Mouse (Mus musculus) heart, adult 18-20 months (tissue): ENCODE measurements around the gene Hs6st2. TPM values are rescaled to one million over a fixed set of nuclear protein-coding genes. Genes with fewer than 3 reads are reported as not detected.

ENCODE experiments used
- DNase-seq, 2 experiments: peaks; one replicate each; pipeline ENCODE4 v3.0.0; 2021 to 2022; ENCODE audit warnings: mixed read lengths in 1 of 2
- total RNA-seq, 2 experiments: library from RNA; stranded (reverse); gene quantifications; 2 replicates each; pipeline ENCODE4 v1.2.3; 2021

Gene Hs6st2
- total RNA-seq, 2 experiments from 2014 or later, result 0.27 to 0.54 TPM

- no peak for DNase-seq
These were observed 96.2 kb downstream of the Hs6st2 start for GRCm38 (mm10) chrX:51585444-51585843.

DNA sequence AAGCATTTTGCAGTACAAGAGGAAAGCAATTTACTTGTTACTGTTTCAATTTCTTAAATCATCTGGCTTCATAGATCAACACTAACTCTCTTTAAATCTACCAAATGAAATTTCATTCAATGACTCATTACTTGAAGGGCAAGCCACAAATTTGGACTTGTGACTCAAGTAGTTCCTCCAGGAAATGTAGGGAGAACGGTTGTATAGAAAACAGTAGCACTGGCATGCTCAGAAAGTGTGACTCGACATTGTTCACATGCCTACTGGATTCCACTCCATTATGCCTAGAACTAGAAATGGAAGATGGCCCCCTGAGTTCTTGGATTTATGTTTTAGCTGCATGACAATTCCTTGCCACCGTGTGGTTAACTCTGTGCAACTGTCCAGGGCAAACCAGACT is 100.0 kb downstream of the Hs6st2 start:
- no peak for DNase-seq

- DNase-seq, result no peak
These were observed 119.8 kb downstream of the Hs6st2 start for GRCm38 (mm10) chrX:51561880-51562279.

GRCm38 (mm10) chrX:51539626-51540025 is 142.0 kb downstream of the Hs6st2 start:
- DNase-seq, result no peak

- peak in 1 of 2 experiments; percentile 16 for DNase-seq
These were observed 144.6 kb downstream of the Hs6st2 start for GRCm38 (mm10) chrX:51537082-51537481.

DNA sequence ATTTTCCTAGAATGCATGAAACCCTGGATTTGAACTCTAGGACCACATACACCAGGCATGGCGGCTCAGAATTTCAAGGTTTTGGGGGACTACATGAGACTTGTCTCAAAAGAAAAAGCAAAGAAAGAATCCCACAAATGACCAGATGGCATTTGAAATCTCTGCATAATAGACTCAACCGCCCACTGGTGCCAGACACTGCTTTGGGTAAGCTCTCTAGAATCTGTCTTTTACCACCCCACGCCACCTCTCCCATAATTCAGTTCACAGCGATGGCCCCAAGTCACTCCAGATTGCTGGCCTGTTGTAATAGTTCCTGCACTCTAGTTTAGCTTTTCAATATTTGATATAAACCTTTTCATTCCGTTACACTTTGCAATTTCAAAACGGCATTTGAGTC is 146.4 kb downstream of the Hs6st2 start:
- DNase-seq, result no peak

DNA sequence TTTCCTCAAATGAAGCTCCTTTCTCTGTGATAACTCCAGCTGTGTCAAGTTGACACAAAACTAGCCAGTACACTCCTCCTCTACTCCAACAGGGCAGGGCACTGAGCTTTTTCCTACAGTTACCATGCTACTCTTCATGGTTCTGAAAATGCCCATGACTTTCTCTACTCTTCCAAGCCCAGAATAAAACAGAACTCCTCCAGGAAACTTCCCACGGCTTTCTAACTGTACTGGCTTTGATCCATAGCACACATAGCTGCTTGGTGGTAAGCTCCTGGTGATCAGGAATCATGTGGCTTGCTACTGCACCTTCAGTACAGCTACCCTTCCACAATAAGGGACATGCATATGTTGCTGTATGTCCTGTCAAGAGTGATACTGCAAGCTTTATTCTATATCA is 150.5 kb downstream of the Hs6st2 start:
- DNase-seq, result no peak

- DNase-seq, result no peak
These were observed 153.1 kb downstream of the Hs6st2 start for GRCm38 (mm10) chrX:51528601-51529000.

GRCm38 (mm10) chrX:51514831-51515230 is 166.8 kb downstream of the Hs6st2 start:
- peak; percentile 3 to 11 for DNase-seq

GRCm38 (mm10) chrX:51506526-51506925 is 175.1 kb downstream of the Hs6st2 start:
- DNase-seq, result peak in 1 of 2 experiments; percentile 0

DNA sequence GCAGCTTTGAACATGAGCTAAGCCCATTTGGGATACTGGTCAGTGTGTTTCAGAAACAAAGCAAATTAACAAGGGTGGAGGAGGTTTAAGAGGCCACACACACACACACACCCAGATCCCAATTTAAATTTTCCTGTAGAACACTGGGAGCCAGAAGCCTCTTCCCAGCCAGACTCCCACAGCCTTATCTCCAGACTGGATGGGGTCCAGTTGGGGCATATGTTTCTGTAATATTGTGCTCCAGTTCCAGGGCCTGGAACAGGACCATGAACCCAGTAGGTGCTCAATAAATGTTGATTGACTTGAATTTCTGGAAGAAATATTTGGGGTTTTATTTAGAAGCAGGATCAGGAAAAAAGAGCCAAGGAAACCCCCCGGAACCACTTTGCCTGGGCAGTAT is 176.0 kb downstream of the Hs6st2 start:
- peak; percentile 7 to 11 for DNase-seq

GRCm38 (mm10) chrX:51503781-51504471 is 177.7 kb downstream of the Hs6st2 start:
- no peak for DNase-seq

DNA sequence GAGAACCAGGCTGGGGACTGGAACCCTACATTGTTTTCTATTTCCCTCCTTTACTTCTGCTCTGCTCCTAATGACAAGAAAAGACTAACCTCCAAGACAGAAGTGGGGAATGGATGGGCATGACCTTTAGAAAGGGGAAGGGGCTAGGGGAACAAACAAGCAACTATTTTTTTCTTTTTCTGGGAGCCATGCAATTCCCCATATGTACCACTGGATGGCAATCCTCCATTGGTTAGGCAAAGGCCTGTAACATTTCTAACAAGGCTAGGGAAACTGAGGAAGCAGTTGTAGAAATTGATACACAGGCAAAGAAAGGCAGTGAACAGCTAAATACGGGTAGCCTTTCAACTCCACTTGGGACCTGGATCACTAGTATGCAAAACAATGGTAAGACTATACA is 183.8 kb downstream of the Hs6st2 start:
- DNase-seq, result no peak

GRCm38 (mm10) chrX:51488374-51488773 is 193.3 kb downstream of the Hs6st2 start:
- no peak for DNase-seq

GRCm38 (mm10) chrX:51469411-51469810 is 212.2 kb downstream of the Hs6st2 start:
- DNase-seq, result no peak

DNA sequence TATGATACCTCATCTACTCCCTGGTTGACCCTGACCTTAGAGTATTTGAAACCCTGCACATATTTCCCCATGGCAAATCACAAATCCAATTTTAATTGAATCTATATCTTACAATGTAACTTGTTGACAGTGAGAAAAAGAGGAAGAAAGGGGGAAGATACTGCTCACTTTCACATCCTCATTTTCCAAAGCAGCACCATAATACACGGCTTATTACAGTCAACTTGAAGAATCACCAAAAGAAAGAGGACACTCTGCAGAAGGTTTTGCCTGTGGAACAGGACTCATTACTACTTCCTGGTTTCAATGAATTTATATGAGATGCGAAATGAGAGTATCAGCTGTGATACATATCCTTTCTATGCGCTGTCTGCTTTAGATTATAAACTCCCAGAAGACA is 220.2 kb downstream of the Hs6st2 start:
- DNase-seq, result peak in 1 of 2 experiments; percentile 3

GRCm38 (mm10) chrX:51443366-51443765 is 238.3 kb downstream of the Hs6st2 start:
- DNase-seq, result no peak

GRCm38 (mm10) chrX:51431706-51432105 is 249.9 kb downstream of the Hs6st2 start:
- no peak for DNase-seq

GRCm38 (mm10) chrX:51425031-51425430 is 256.6 kb downstream of the Hs6st2 start:
- no peak for DNase-seq

- no peak for DNase-seq
These were observed 271.4 kb downstream of the Hs6st2 start for GRCm38 (mm10) chrX:51410289-51410688.

DNA sequence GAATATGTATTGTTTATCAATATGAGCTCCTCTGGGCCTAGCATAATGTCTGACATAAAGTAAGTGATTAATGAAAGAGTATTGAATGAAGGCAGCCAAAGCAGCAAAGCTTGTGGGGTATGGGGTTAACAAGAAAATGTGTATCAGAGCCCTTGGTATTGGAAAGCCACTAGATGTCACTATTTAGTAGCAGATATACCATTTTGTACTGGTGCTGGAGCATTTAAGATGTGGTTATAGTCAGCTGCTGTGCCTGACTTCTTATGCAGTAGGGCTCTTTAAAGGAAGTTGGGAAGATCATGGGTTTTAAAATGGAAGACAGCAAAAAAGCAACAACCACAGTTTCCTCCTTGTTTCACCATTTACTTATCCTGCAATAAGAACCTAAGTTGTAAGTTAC is 284.2 kb downstream of the Hs6st2 start:
- peak in 1 of 2 experiments; percentile 23 for DNase-seq

GRCm38 (mm10) chrX:51374670-51375069 is 307.0 kb downstream of the Hs6st2 start:
- DNase-seq, result peak; percentile 40 to 88

DNA sequence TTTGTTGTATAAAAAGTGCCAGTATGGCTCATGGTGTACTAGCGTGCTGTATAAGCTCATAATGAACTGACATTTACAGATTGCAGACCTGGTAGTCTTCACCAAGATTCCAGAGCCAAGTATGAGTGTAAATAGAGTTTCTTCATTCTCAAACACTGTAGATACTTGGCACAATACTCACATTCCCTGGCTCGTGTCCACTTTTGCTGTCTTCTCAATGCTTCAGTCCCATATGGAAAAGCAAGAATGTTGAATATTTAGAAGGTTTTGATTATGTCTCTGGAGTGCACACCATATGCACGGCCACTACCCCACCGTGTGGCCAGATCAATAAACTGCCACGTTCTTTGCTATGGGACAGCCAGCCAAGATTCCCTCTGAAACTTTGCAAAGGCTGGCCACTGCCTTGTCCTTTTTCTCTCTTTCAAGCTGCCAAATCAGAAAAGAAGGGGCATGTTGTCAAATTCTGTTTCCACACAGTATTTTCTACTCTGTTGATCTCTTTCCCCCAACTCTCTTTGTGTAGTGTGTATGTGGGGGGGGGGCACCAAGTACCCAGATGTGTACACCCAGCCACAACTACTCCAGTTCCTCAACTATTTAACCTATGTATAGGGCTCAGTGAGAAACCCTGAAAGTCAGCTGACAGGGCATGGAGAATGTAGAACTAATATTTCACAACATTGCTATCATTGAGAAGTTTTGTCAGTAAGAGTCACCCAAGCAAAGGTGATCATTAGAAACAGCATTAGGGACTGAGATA is 309.0 kb downstream of the Hs6st2 start:
- peak in 1 of 2 experiments; percentile 21 for DNase-seq

DNA sequence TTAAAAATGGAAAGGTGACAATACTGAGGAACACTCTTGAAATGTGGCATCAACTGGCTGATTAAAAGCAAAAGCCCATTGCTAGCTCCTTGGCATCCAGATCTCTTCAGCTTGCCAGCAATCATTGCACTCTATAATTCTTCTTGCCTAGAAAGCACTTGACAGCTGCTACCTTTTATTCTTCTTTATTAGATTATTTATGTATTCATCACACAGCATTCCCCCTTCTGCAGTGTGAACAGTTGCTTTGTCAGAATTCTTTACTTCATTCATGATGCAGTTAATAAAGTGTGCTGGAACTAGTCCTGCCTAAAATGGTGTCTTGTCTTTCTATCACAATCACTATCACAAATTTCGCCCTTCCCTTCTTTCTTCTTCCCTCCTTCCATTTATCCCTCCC is 332.0 kb downstream of the Hs6st2 start:
- no peak for DNase-seq
